Mouse (Mus musculus) embryonic facial prominence, embryonic 11.5 days (tissue): ENCODE results near the gene Ucn2. TPM values are rescaled to one million over a fixed set of nuclear protein-coding genes. Genes with fewer than 3 reads are reported as not detected.

Experiments used
- ATAC-seq: fragments of 200-750 bp; cut with Nextera tagmentation; replicated peaks from 2 replicates; pipeline ENCODE4 v1.8.0; 2017; ENCODE audit warnings: low read depth; ENCODE audit not compliant: insufficient number of reproducible peaks, low FRiP score, low TSS enrichment
- DNase-seq: peaks from one replicate; pipeline ENCODE4 v3.0.0-alpha.2; 2015; ENCODE audit warnings: low spot score
- H3K27ac ChIP-seq: fragments of 300-500 bp; sonication (generic); replicated peaks from 2 replicates; pipeline ENCODE4 v1.5.1; 2014; ENCODE audit warnings: mild to moderate bottlenecking, low read depth, low read length, control low read depth
- H3K27me3 ChIP-seq: fragments of 300-500 bp; sonication (generic); 2 replicates; pipeline ENCODE4 v1.6.1; 2014; ENCODE audit warnings: mild to moderate bottlenecking, low read length, moderate library complexity, mixed read lengths; ENCODE audit not compliant: control insufficient read depth, insufficient read depth
- H3K36me3 ChIP-seq: fragments of 300-500 bp; sonication (generic); replicated peaks from 2 replicates; pipeline ENCODE4 v1.6.1; 2014; ENCODE audit warnings: low read depth, mild to moderate bottlenecking, low read length, moderate library complexity, mixed read lengths; ENCODE audit not compliant: control insufficient read depth, insufficient read depth
- H3K4me1 ChIP-seq: fragments of 300-500 bp; sonication (generic); 2 replicates; pipeline ENCODE4 v1.6.1; 2014; ENCODE audit warnings: low read length, mixed read lengths; ENCODE audit not compliant: control insufficient read depth, insufficient read depth
- H3K4me2 ChIP-seq: fragments of 300-500 bp; sonication (generic); 2 replicates; pipeline ENCODE4 v1.6.1; 2014; ENCODE audit warnings: low read depth, mild to moderate bottlenecking, control low read depth, low read length, moderate library complexity
- H3K4me3 ChIP-seq: fragments of 300-500 bp; sonication (generic); 2 replicates; pipeline ENCODE4 v1.5.1; 2014; ENCODE audit warnings: low read depth, low read length, control low read depth
- H3K9ac ChIP-seq: fragments of 300-500 bp; sonication (generic); replicated peaks from 2 replicates; pipeline ENCODE4 v1.6.1; 2014; ENCODE audit warnings: mild to moderate bottlenecking, control low read depth, low read length
- H3K9me3 ChIP-seq: fragments of 300-500 bp; sonication (generic); replicated peaks from 2 replicates; pipeline ENCODE4 v1.6.1; 2016; ENCODE audit warnings: mild to moderate bottlenecking, low read length, inconsistent platforms, mixed read lengths; ENCODE audit not compliant: control insufficient read depth
- WGBS: fragments of 180-500 bp; shearing (Covaris S2); extraction: QIAGEN DNeasy Blood & Tissue Kit; methylation state at CpG from one replicate; pipeline ENCODE4 v1.1.7; 2014; 5-methylcytosine and 5-hydroxymethylcytosine counted together
- polyA plus RNA-seq: library from polyadenylated mRNA; unstranded; fragments of >200 nt; fragmentation: Nextera tagmentation; extraction: Ambion mirVana; gene quantifications from 2 replicates; pipeline ENCODE4 v1.2.1, GENCODE M21; 2014

The Ucn2 gene
- polyA plus RNA-seq, 1 experiment from 2014 or later = not detected

GRCm38 (mm10) chr9:108955241-108955640 lies 30.6 kb upstream of the Ucn2 start:
- no peak for DNase-seq
- no peak for ATAC-seq
- Histone ChIP-seq H3K4me2 (no peak overlapping the region), H3K9me3 (no peaks in the 10 kb centered on the region), H3K36me3 (no peaks in the 10 kb centered on the region), H3K27ac (no peak overlapping the region), H3K9ac (no peak overlapping the region), H3K27me3 (peaks cover 6% of the 10 kb centered on the region), H3K4me1 (no peaks in the 10 kb centered on the region; the same call in none of the 2 replicates), H3K4me3 (no peak overlapping the region)
- WGBS = 90% methylated on average over 11 of the region's 11 CpGs

GRCm38 (mm10) chr9:108955846-108956245 lies 30.0 kb upstream of the Ucn2 start:
- no peak overlapping the region for H3K4me3 ChIP-seq
- H3K4me2 ChIP-seq = no peak overlapping the region
- DNase-seq = no peak
- no peak for ATAC-seq
- no peaks in the 10 kb centered on the region for H3K9me3 ChIP-seq
- WGBS = 89% methylated on average over 11 of the region's 11 CpGs
- no peak overlapping the region for H3K9ac ChIP-seq
- peaks cover 6% of the 10 kb centered on the region for H3K27me3 ChIP-seq
- no peak overlapping the region for H3K27ac ChIP-seq
- H3K36me3 ChIP-seq = no peaks in the 10 kb centered on the region
- no peaks in the 10 kb centered on the region; the same call in none of the 2 replicates for H3K4me1 ChIP-seq

- Histone ChIP-seq H3K27me3 (no peaks in the 10 kb centered on the region), H3K27ac (no peak overlapping the region), H3K9ac (no peak overlapping the region), H3K4me1 (no peaks in the 10 kb centered on the region), H3K4me3 (no peak overlapping the region), H3K4me2 (no peak overlapping the region), H3K9me3 (no peaks in the 10 kb centered on the region), H3K36me3 (no peaks in the 10 kb centered on the region)
- ATAC-seq (no peak), DNase-seq (no peak)
- 77% methylated on average over 3 of the region's 3 CpGs for WGBS
These were observed 22.2 kb upstream of the Ucn2 start for GRCm38 (mm10) chr9:108963577-108963976.

GRCm38 (mm10) chr9:108964338-108964737 lies 21.5 kb upstream of the Ucn2 start:
- no peak for ATAC-seq
- DNase-seq = no peak

GRCm38 (mm10) chr9:108970623-108971022 lies 15.2 kb upstream of the Ucn2 start:
- Histone ChIP-seq H3K9me3 (no peaks in the 10 kb centered on the region), H3K27me3 (no peaks in the 10 kb centered on the region), H3K27ac (no peak overlapping the region), H3K36me3 (no peaks in the 10 kb centered on the region), H3K4me1 (no peaks in the 10 kb centered on the region), H3K4me3 (no peak overlapping the region), H3K9ac (no peak overlapping the region), H3K4me2 (no peak overlapping the region)
- ATAC-seq (no peak), DNase-seq (no peak)
- 87% methylated on average over 8 of the region's 8 CpGs for WGBS

More at GRCm38 (mm10) chr9:108964338-108964737, 21.5 kb upstream of the Ucn2 start:
- H3K4me3 ChIP-seq = no peak overlapping the region
- WGBS = 75% methylated on average over 6 of the region's 6 CpGs
- H3K4me1 ChIP-seq = no peaks in the 10 kb centered on the region
- H3K27ac ChIP-seq = no peak overlapping the region
- no peak overlapping the region; the same call in 1 of the 2 replicates for H3K4me2 ChIP-seq
- no peak overlapping the region for H3K9ac ChIP-seq
- H3K27me3 ChIP-seq = no peaks in the 10 kb centered on the region
- H3K36me3 ChIP-seq = no peaks in the 10 kb centered on the region
- no peaks in the 10 kb centered on the region for H3K9me3 ChIP-seq

GRCm38 (mm10) chr9:108976483-108976882 lies 9.3 kb upstream of the Ucn2 start:
- H3K4me1 ChIP-seq = no peaks in the 10 kb centered on the region
- H3K9me3 ChIP-seq = no peaks in the 10 kb centered on the region
- no peak for DNase-seq
- no peak overlapping the region for H3K27ac ChIP-seq
- no peak overlapping the region for H3K9ac ChIP-seq
- WGBS = 83% methylated on average over 9 of the region's 9 CpGs
- no peak for ATAC-seq
- H3K36me3 ChIP-seq = no peaks in the 10 kb centered on the region
- no peak overlapping the region for H3K4me3 ChIP-seq
- no peaks in the 10 kb centered on the region for H3K27me3 ChIP-seq
- H3K4me2 ChIP-seq = no peak overlapping the region

- Histone ChIP-seq H3K9me3 (no peaks in the 10 kb centered on the region), H3K36me3 (no peaks in the 10 kb centered on the region), H3K27ac (no peak overlapping the region), H3K4me2 (no peak overlapping the region), H3K9ac (no peak overlapping the region), H3K27me3 (no peaks in the 10 kb centered on the region), H3K4me1 (no peaks in the 10 kb centered on the region), H3K4me3 (no peak overlapping the region)
- no peak for DNase-seq
- no peak for ATAC-seq
- WGBS = 80% methylated on average over 7 of the region's 7 CpGs
These were observed 7.8 kb upstream of the Ucn2 start for GRCm38 (mm10) chr9:108977966-108978365.

- H3K9ac ChIP-seq = no peak overlapping the region
- ATAC-seq (no peak), DNase-seq (no peak)
- H3K27ac ChIP-seq = no peak overlapping the region
- no peaks in the 10 kb centered on the region for H3K9me3 ChIP-seq
- no peaks in the 10 kb centered on the region for H3K36me3 ChIP-seq
- no peak overlapping the region for H3K4me2 ChIP-seq
- WGBS = 81% methylated on average over 8 of the region's 8 CpGs
- H3K27me3 ChIP-seq = no peaks in the 10 kb centered on the region
- no peaks in the 10 kb centered on the region for H3K4me1 ChIP-seq
- H3K4me3 ChIP-seq = no peak overlapping the region
These were observed 3.3 kb upstream of the Ucn2 start for GRCm38 (mm10) chr9:108982498-108982897.
